Mouse (Mus musculus): ENCODE data around the gene Zfp1.

The Zfp1 gene

DNA sequence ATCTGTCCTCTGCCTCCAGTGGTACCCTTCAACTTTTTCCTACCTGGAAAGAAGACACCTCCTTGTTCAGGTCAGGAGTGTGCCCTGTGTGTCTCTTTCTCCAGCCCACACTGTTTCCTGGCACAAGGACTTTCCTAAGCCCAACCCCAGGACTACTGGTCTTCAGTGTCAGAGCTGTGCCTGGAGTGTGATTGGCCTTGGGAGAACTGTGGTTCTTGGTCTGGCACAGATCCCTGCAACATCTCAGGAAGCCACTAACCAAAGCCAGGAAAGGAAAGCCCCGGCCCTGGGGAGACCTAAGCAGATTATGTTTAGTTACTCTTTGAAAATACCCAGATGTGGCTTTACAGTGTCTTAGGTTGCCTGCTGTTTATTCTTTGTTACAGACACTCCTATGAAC lies 23.3 kb upstream of the Zfp1 start:
- Histone ChIP-seq H3K9me3 (ENCODE audit: low read length) (no peaks in the 10 kb centered on the region), H3K27me3 (ENCODE audit: insufficient read depth, low read length) (peaks cover 17% of the 10 kb centered on the region), H3K4me1 (replicated peaks; ENCODE audit: low read depth, low read length) (peaks cover 89% of the 10 kb centered on the region), H3K36me3 (ENCODE audit: insufficient read depth, low read length) (peaks cover 16% of the 10 kb centered on the region), H3K4me3 (replicated peaks; ENCODE audit: low read length) (no peak overlapping the region)
- TF ChIP-seq NANOG (IDR thresholded peaks at IDR 0.05; ENCODE audit: borderline replicate concordance, low read length), result no peak
- TF ChIP-seq POU5F1 (IDR thresholded peaks at IDR 0.05; ENCODE audit: borderline replicate concordance, low read length), result no peak
- no peak for TF ChIP-seq CTCF (conservative IDR thresholded peaks at IDR 0.05; ENCODE audit: low read length)

DNA sequence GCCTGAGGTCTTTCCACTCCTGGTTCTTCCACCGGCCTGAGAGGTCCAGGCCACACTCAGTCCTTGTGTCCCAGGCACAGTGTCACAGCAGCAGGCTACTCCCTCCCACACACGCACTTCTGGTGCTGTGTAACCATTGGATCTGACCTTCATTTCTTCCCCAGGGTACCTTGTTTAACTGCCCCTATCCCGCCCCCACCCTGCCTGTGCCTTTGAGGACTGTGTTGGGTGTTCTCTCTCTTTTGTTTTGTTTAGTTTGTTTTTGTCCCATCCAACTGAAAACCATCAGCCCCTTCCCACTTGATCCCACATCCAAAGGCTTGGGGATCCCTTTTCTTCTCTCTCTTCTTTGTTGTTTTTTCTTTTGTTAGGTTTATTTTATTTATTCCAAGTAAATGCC lies 21.1 kb upstream of the Zfp1 start:
- Histone ChIP-seq H3K36me3 (ENCODE audit: insufficient read depth, low read length) (peaks cover 16% of the 10 kb centered on the region), H3K9me3 (ENCODE audit: low read length) (no peaks in the 10 kb centered on the region), H3K4me1 (replicated peaks; ENCODE audit: low read depth, low read length) (peaks cover 92% of the 10 kb centered on the region), H3K4me3 (replicated peaks; ENCODE audit: low read length) (peak overlapping the region; percentile 70), H3K27me3 (ENCODE audit: insufficient read depth, low read length) (peaks cover 10% of the 10 kb centered on the region)
- TF ChIP-seq NANOG (IDR thresholded peaks at IDR 0.05; ENCODE audit: borderline replicate concordance, low read length) (peak; percentile 75; the same call in 1 of the 2 replicates), CTCF (conservative IDR thresholded peaks at IDR 0.05; ENCODE audit: low read length) (no peak), POU5F1 (IDR thresholded peaks at IDR 0.05; ENCODE audit: borderline replicate concordance, low read length) (no peak)

DNA sequence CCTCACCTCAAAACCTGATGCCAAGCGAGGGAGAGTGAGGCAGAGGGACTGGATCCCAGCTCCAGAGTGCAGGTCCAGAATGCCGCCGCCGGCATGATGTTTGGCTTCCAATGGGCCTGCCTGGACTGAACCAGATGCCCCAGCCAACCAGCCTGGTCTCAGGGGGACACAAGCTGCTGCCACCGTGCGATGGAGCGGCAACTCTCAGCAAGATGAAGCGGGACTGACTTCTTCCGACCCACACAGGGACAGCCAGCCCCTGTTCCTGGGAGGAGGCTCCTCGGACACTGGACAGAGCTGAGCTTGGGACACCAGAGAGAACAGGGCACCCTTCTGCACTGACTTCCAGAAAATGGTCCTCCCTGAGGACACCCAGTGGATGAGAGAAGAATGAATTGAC lies 20.6 kb upstream of the Zfp1 start:
- peaks cover 16% of the 10 kb centered on the region for H3K36me3 ChIP-seq (ENCODE audit: insufficient read depth, low read length)
- H3K4me3 ChIP-seq (replicated peaks; ENCODE audit: low read length), result peak overlapping the region; percentile 70
- no peak for TF ChIP-seq NANOG (IDR thresholded peaks at IDR 0.05; ENCODE audit: borderline replicate concordance, low read length)
- TF ChIP-seq POU5F1 (IDR thresholded peaks at IDR 0.05; ENCODE audit: borderline replicate concordance, low read length), result no peak
- no peaks in the 10 kb centered on the region for H3K9me3 ChIP-seq (ENCODE audit: low read length)
- peaks cover 92% of the 10 kb centered on the region for H3K4me1 ChIP-seq (replicated peaks; ENCODE audit: low read depth, low read length)
- H3K27me3 ChIP-seq (ENCODE audit: insufficient read depth, low read length), result peaks cover 10% of the 10 kb centered on the region

DNA sequence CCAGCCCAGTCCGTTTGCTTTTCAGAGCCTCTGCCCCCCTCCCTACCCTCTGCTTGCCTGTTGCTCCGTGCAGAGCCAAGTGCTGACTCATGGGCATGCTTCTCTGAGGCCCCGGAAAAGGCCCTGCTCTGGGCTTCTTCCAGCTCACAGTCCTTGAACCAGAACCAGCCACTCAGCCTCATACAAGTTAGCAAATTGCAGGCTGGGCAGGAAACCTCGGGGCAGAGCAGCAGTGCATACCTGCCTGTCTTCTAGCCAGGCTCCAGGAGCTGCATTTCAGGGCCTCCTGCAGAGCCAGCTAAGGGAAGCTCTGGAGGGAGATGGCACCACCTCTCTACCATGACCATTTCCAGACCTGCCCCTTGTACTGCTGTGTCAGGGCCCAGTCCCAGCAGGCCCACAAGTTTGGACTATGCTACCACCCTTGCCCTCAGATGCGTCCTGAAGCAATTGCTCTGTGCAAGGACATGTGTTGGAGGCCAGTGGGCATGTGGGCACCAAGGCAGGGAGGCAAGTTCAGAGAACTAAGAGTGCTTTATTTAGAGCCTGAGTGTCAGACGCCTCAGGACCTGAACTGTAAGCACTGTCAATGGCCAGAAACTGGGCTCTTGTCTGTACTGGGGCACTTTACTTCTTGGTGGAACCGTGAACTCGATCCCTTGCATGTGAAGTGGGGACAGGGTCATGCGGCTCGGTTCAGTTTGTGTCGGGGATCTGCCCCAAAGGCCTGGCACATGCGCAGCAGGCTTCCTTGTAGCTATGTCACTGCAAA lies 18.9 kb upstream of the Zfp1 start:
- TF ChIP-seq NANOG (IDR thresholded peaks at IDR 0.05; ENCODE audit: borderline replicate concordance, low read length) (no peak), POU5F1 (IDR thresholded peaks at IDR 0.05; ENCODE audit: borderline replicate concordance, low read length) (no peak), CTCF (conservative IDR thresholded peaks at IDR 0.05; ENCODE audit: low read length) (no peak; the same call in 1 of the 2 replicates)

DNA sequence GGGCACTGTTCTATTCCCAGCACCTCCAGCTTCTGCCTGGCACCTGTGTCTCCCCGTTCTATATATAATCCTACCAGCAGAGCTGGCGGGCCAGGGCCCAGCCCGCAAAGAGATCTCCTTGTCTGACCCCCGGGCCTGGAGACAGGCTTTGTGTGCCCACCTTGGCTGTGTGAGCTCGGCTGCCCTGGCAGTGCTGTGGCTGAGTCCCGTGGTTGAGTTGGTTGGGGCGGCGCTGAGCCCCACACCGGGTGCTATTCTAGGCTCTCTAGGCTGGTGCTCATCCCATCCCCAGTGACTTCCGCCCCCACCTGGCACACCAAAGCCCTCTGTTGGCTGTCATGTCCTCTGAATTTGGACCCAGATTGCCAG lies 18.4 kb upstream of the Zfp1 start:
- TF ChIP-seq CTCF (conservative IDR thresholded peaks at IDR 0.05; ENCODE audit: low read length), result no peak
- no peak for TF ChIP-seq POU5F1 (IDR thresholded peaks at IDR 0.05; ENCODE audit: borderline replicate concordance, low read length)
- TF ChIP-seq NANOG (IDR thresholded peaks at IDR 0.05; ENCODE audit: borderline replicate concordance, low read length), result no peak
- Histone ChIP-seq H3K9me3 (ENCODE audit: low read length) (no peaks in the 10 kb centered on the region), H3K36me3 (ENCODE audit: insufficient read depth, low read length) (peaks cover 11% of the 10 kb centered on the region; the same call in 1 of the 2 replicates), H3K4me1 (replicated peaks; ENCODE audit: low read depth, low read length) (peaks cover 94% of the 10 kb centered on the region), H3K27me3 (ENCODE audit: insufficient read depth, low read length) (peaks cover 23% of the 10 kb centered on the region), H3K4me3 (replicated peaks; ENCODE audit: low read length) (peak overlapping the region; percentile 54)

More for the DNA sequence above, 18.9 kb upstream of the Zfp1 start:
- Histone ChIP-seq H3K4me3 (replicated peaks; ENCODE audit: low read length) (peak overlapping the region; percentile 54), H3K9me3 (ENCODE audit: low read length) (no peaks in the 10 kb centered on the region), H3K4me1 (replicated peaks; ENCODE audit: low read depth, low read length) (peaks cover 94% of the 10 kb centered on the region), H3K36me3 (ENCODE audit: insufficient read depth, low read length) (peaks cover 13% of the 10 kb centered on the region), H3K27me3 (ENCODE audit: insufficient read depth, low read length) (peaks cover 18% of the 10 kb centered on the region)

DNA sequence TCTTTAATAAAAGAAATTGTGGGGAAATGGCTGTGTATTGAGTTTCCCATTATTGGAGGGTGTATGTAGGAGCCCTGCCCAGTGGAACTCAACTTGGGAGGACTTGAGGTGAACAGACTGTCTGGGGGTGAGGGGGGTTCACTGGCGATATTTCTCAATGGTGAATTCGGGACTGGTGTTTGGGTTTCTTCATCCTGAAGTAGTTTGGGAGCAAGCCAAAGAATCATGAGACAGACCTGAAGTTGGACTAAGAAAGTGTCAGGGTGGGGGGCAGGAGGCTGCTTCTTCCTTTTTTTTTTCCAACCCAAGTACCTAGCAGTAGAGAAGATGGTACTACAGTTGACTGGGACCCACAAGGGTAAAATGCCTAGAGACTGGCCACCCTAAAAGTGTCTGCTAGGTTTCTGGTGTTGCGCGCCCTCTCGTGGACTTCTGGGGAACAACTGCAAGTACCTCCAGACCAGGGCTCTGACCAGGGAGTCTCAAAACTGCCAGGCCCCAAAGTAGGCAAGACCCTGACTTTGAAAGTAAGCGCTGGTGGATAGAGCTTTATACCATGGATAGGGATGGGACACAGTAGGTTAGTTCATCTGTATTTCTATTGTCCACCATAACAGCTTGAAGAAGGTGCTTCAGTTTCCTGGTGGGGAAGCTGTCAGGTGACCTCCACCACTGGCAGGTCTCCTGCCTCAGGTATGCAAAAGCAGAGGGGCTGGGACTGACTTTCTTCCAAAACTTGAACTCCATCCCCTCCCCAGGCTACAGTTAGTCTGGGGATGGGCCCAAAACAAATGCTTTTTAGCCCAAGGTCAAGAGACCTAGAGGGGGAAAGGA lies 17.3 kb upstream of the Zfp1 start:
- Histone ChIP-seq H3K9me3 (ENCODE audit: low read length) (no peaks in the 10 kb centered on the region), H3K36me3 (ENCODE audit: insufficient read depth, low read length) (0 out of 2 replicates have a peak, but pooled peaks cover 7% of the 10 kb centered on the region), H3K27me3 (ENCODE audit: insufficient read depth, low read length) (peaks cover 31% of the 10 kb centered on the region), H3K4me3 (replicated peaks; ENCODE audit: low read length) (peak overlapping the region; percentile 68; the same call in 1 of the 2 replicates), H3K4me1 (replicated peaks; ENCODE audit: low read depth, low read length) (peaks cover 97% of the 10 kb centered on the region)
- no peak for TF ChIP-seq POU5F1 (IDR thresholded peaks at IDR 0.05; ENCODE audit: borderline replicate concordance, low read length)
- TF ChIP-seq CTCF (conservative IDR thresholded peaks at IDR 0.05; ENCODE audit: low read length), result peak; percentile 93
- peak; percentile 52; the same call in 1 of the 2 replicates for TF ChIP-seq NANOG (IDR thresholded peaks at IDR 0.05; ENCODE audit: borderline replicate concordance, low read length)

DNA sequence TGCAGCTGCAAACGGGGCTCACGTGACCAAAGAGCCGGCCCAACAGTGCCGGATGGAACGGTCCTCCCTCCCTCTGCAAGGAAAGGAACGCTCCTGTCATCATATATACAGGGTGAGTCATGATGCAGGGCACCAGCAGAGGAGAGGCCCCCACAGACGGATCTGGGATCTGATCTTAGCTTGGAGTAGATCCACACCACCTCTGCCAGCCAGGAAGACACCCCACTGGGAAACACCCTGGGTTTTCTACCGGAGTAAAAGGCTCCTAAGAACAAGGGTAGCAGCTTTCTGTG lies 16.7 kb upstream of the Zfp1 start:
- no peaks in the 10 kb centered on the region for H3K9me3 ChIP-seq (ENCODE audit: low read length)
- 0 out of 2 replicates have a peak, but pooled peaks cover 3% of the 10 kb centered on the region for H3K36me3 ChIP-seq (ENCODE audit: insufficient read depth, low read length)
- H3K4me3 ChIP-seq (replicated peaks; ENCODE audit: low read length), result peak overlapping the region; percentile 68
- H3K4me1 ChIP-seq (replicated peaks; ENCODE audit: low read depth, low read length), result peaks cover 92% of the 10 kb centered on the region
- peaks cover 32% of the 10 kb centered on the region for H3K27me3 ChIP-seq (ENCODE audit: insufficient read depth, low read length)
- TF ChIP-seq POU5F1 (IDR thresholded peaks at IDR 0.05; ENCODE audit: borderline replicate concordance, low read length), result no peak

DNA sequence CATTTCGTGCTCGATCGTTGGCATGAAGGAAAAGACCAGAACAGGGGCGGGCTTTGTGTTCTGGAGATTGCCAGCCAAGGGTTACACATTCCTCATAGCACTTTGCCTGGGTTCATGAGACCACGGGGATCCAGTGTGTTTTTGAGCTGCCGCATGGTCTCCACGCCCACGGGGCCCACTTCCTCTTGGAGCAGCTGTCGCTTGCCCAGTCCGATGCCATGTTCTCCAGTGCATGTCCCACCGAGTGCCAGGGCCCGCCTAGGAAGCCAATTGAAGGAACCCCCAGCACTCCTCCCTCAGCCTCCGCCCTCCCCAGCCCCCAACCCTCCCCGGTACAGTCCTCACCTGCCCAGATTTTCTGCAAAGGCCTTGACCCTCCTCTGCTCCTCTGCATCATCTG lies 16.3 kb upstream of the Zfp1 start:
- Histone ChIP-seq H3K4me3 (replicated peaks; ENCODE audit: low read length) (peak overlapping the region; percentile 68), H3K36me3 (ENCODE audit: insufficient read depth, low read length) (no peaks in the 10 kb centered on the region), H3K27me3 (ENCODE audit: insufficient read depth, low read length) (peaks cover 33% of the 10 kb centered on the region), H3K9me3 (ENCODE audit: low read length) (no peaks in the 10 kb centered on the region), H3K4me1 (replicated peaks; ENCODE audit: low read depth, low read length) (peaks cover 87% of the 10 kb centered on the region)
- TF ChIP-seq NANOG (IDR thresholded peaks at IDR 0.05; ENCODE audit: borderline replicate concordance, low read length) (no peak), POU5F1 (IDR thresholded peaks at IDR 0.05; ENCODE audit: borderline replicate concordance, low read length) (no peak), CTCF (conservative IDR thresholded peaks at IDR 0.05; ENCODE audit: low read length) (no peak)

Data from E14TG2a.4 (cell line).